ENCODE assay signal across 25 mouse cellular contexts in genomic region chrX:59201146-59201545, GRCm38 (mm10).
"Had no signal": no experiment of that assay in that cellular context is flagged by ENCODE, and none has a peak within 500 bp of the region (broad histone marks: within the 10 kb centered on the region; RNA-seq: fewer than 3 reads in every experiment).

No protein-coding gene starts in this region.

- H3K4me3 ChIP-seq: embryonic facial prominence, embryonic 10.5 days; embryonic facial prominence, embryonic 12.5 days; embryonic facial prominence, embryonic 13.5 days; embryonic facial prominence, embryonic 15.5 days; erythroblast, embryonic 14.5 days; forebrain, embryonic 10.5 days; forebrain, embryonic 12.5 days; forebrain, embryonic 13.5 days; forebrain, embryonic 15.5 days; heart, adult 2 months had no signal

- DNase-seq: cerebellum, adult 8-10 months; cerebellum, adult 9-10 months; cerebellum, adult 9-11 months; cerebellum, postnatal 10 days; cerebellum, postnatal 14 days; cerebellum, postnatal 25 days; cerebellum, postnatal 36 days; embryo, embryonic 11 days; forebrain, postnatal 0 days; gastrocnemius, postnatal 10 days; gastrocnemius, postnatal 14 days; gastrocnemius, postnatal 25 days; gastrocnemius, postnatal 36 days; heart, adult 11 months; heart, adult 18-20 months; heart, adult 2 months had no signal

- H3K27ac ChIP-seq: embryonic facial prominence, embryonic 10.5 days; embryonic facial prominence, embryonic 12.5 days; embryonic facial prominence, embryonic 13.5 days; embryonic facial prominence, embryonic 15.5 days; forebrain, embryonic 10.5 days; forebrain, embryonic 12.5 days; forebrain, embryonic 13.5 days; forebrain, embryonic 15.5 days; heart, adult 2 months had no signal
